Mouse (Mus musculus) ES-Bruce4 (cell line): ENCODE measurements at regions not wholly inside any gene's neighbourhood (a gene's known extent, or its start where the extent isn't known, plus 50 kb on each side); places are given as distances from the start of the nearest gene placed in this dataset.

Experiments
- CTCF ChIP-seq: IDR thresholded peaks from one replicate; pipeline ENCODE4 v1.8.1; 2011; ENCODE audit warnings: low read depth, low read length
- EP300 ChIP-seq: IDR thresholded peaks from 2 replicates; pipeline ENCODE4 v1.6.1; 2011; ENCODE audit warnings: low read depth, low read length; ENCODE audit not compliant: insufficient read depth
- POLR2A ChIP-seq: IDR thresholded peaks from one replicate; pipeline ENCODE4 v1.8.1; 2011; ENCODE audit warnings: low read length; ENCODE audit not compliant: insufficient read depth

DNA sequence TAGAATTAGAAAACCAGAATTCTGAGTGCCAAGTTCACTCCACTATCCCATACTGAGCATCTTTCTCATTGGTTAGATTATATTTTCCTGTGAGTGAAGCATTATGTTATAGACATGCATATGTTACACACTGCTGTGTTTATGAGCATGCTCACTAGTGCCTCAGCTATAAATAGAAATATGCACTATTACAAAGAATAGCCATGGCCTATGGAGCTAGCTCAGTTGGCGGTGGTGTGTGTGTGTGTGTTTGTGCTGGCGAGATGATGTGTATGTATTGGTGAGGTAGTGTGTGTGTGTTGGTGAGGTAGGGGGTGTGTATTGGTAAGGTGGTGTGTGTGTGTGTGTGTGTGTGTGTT is 106.2 kb downstream of the Sec31a start:
- no peak for TF ChIP-seq CTCF
- no peak for TF ChIP-seq POLR2A
- no peak for TF ChIP-seq EP300
